Mouse (Mus musculus) stomach, embryonic 15.5 days (tissue): ENCODE measurements around the gene Cabp1. TPM values are rescaled to one million over a fixed set of nuclear protein-coding genes. Genes with fewer than 3 reads are reported as not detected.

Source experiments
- ATAC-seq: fragments of 200-750 bp; cut with Nextera tagmentation; 2 replicates; pipeline ENCODE4 v1.8.0; 2017; ENCODE audit warnings: low read depth, moderate number of reproducible peaks, moderate TSS enrichment; ENCODE audit not compliant: insufficient read depth, low FRiP score
- H3K27ac ChIP-seq: fragments of 300-500 bp; sonication (generic); 2 replicates; pipeline ENCODE4 v1.5.1; 2015; ENCODE audit warnings: mild to moderate bottlenecking, inconsistent platforms
- H3K27me3 ChIP-seq: fragments of 300-500 bp; sonication (generic); replicated peaks from 2 replicates; pipeline ENCODE4 v1.6.1; 2015; ENCODE audit warnings: inconsistent platforms
- H3K36me3 ChIP-seq: fragments of 300-500 bp; sonication (generic); 2 replicates; pipeline ENCODE4 v1.6.1; 2015; ENCODE audit warnings: inconsistent platforms
- H3K4me1 ChIP-seq: fragments of 300-500 bp; sonication (generic); 2 replicates; pipeline ENCODE4 v1.6.1; 2015; ENCODE audit warnings: inconsistent platforms
- H3K4me2 ChIP-seq: fragments of 300-500 bp; sonication (generic); 2 replicates; pipeline ENCODE4 v1.6.1; 2015; ENCODE audit warnings: mild to moderate bottlenecking, inconsistent platforms
- H3K4me3 ChIP-seq: fragments of 300-500 bp; sonication (generic); replicated peaks from 2 replicates; pipeline ENCODE4 v1.5.1; 2015; ENCODE audit warnings: inconsistent platforms
- H3K9ac ChIP-seq: fragments of 300-500 bp; sonication (generic); 2 replicates; pipeline ENCODE4 v1.6.1; 2015; ENCODE audit warnings: inconsistent platforms
- H3K9me3 ChIP-seq: fragments of 300-500 bp; sonication (generic); 2 replicates; pipeline ENCODE4 v1.6.1; 2016; ENCODE audit warnings: inconsistent platforms
- WGBS: fragments of 180-500 bp; shearing (Covaris S2); methylation state at CpG from one replicate; pipeline ENCODE4 v1.1.7; 2015; 5-methylcytosine and 5-hydroxymethylcytosine counted together
- polyA plus RNA-seq: library from polyadenylated mRNA; unstranded; fragments of >200 nt; fragmentation: Nextera tagmentation; extraction: Ambion mirVana; gene quantifications from 2 replicates; pipeline ENCODE4 v1.2.1, GENCODE M21; 2015

The Cabp1 gene
- polyA plus RNA-seq, result 1.5 and 1.6 TPM in 2 replicates

DNA sequence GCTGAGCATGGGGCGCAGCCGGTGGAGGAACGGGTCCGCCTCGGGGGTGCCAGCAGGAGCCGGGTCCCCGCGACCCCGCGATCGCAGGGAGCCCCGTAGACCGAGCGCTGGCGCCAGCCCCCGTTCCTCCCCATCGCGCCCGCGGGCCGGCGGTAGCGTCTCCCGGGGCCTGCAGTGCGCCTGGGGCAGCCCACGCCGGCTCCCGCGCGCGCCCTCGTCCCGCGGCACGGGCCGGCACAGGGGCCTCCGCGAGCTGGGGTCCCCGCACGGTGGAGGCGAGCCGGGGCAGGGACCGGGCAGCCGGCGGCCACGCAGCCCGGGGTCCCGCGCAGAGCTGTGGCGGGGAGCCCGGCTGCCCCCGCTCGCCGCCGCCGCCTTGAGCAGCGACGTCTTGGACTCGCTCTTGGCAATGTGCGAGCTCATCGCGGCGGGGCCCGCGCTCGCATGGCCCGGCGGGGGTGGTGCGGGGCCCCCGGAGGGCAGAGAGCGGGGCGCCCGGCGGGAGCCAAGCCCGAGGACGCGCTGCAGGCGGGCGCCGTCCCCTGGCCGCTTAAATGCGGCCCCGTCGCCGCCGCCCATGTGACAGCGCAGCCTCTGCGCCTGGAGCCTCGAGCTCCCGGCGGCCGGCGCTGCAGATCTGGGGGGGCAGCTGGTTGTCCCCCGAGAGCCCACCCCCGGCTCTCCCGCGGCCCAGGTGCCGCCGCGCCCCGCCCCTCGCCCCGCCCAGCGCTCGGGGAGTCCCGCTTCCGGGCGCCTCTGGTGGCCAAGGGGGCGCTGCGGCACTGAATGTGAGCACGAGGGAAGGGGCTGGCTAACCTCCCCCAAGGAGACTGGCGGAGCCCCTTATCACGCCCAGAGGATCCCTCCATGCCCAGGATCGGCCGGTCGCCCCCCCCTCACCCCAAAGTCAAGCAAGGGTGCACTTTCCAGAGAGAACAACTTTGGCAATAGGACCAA, at the start of gene Cabp1:
TSS of gene Cabp1 (minus strand) at position 713 of the 957 bp plus-strand sequence.
- Histone ChIP-seq H3K27me3 (peaks cover 60% of the 10 kb centered on the region), H3K9me3 (no peaks in the 10 kb centered on the region), H3K4me1 (peaks cover 25% of the 10 kb centered on the region), H3K27ac (no peak within 1 kb of the TSS), H3K4me2 (peak within 1 kb of the TSS; percentile 100), H3K9ac (peak within 1 kb of the TSS; percentile 4; the same call in 1 of the 2 replicates), H3K36me3 (no peaks in the 10 kb centered on the region), H3K4me3 (peak within 1 kb of the TSS; percentile 54)
- peak; percentile 41; the same call in 1 of the 2 replicates for ATAC-seq
- under 1% methylated on average over 106 of the region's 116 CpGs for WGBS

DNA sequence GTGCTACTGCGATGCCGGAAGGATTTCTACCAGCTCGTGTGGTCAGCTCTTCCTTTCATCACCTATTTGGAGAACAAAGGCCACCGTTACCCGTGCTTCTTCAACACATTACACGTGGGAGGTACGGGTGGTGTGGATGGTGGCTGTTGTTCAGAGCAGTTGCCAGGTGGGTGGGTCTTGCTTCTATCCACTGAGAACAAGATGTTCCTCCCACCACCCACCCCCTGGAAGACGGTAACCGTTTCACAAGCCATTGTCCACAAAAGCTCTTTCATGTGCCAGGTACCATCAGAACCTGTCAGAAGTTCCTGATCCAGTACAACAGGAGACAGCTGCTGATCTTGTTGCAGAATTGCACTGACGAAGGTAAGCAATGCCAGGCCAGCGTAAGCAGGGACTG, 46.0 kb upstream of the Cabp1 start:
- Histone ChIP-seq H3K9ac (no peak overlapping the region), H3K4me2 (no peak overlapping the region), H3K9me3 (no peaks in the 10 kb centered on the region), H3K27ac (no peak overlapping the region), H3K4me3 (no peak overlapping the region), H3K4me1 (peaks cover 11% of the 10 kb centered on the region), H3K27me3 (no peaks in the 10 kb centered on the region), H3K36me3 (peaks cover 53% of the 10 kb centered on the region)
- no peak for ATAC-seq
- 88% methylated on average over 11 of the region's 11 CpGs for WGBS

DNA sequence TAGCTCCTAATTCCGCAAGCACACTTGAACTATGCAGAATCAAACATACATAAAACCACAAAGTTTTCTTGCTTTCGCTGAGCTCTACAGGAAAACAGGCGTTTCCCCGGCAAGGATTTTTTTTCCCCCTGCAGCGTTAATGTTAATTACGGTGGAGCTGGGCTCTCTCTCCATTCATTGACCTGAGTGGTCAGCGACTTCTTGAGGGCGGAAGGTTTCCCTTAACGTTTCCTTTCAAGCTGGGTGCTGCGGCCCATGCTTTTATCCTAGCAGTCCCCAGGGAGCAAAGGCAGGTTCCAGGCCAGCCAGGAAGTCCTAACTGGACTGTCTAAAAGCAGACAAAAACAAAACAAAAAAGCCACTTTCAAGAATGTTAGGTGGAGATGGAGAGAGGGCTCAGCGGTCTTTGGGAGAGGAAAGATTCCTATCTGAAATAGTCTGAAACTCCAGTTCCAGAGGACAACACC, 44.6 kb upstream of the Cabp1 start:
- 8% methylated on average over 11 of the region's 11 CpGs for whole genome bisulfite sequencing
- Histone ChIP-seq H3K27ac (no peak overlapping the region), H3K9me3 (no peaks in the 10 kb centered on the region), H3K27me3 (0 out of 2 replicates have a peak, but pooled peaks cover 3% of the 10 kb centered on the region), H3K4me3 (peak overlapping the region; percentile 82), H3K36me3 (peaks cover 41% of the 10 kb centered on the region), H3K9ac (no peak overlapping the region), H3K4me1 (peaks cover 11% of the 10 kb centered on the region), H3K4me2 (peak overlapping the region; percentile 92)
- no peak for ATAC-seq

DNA sequence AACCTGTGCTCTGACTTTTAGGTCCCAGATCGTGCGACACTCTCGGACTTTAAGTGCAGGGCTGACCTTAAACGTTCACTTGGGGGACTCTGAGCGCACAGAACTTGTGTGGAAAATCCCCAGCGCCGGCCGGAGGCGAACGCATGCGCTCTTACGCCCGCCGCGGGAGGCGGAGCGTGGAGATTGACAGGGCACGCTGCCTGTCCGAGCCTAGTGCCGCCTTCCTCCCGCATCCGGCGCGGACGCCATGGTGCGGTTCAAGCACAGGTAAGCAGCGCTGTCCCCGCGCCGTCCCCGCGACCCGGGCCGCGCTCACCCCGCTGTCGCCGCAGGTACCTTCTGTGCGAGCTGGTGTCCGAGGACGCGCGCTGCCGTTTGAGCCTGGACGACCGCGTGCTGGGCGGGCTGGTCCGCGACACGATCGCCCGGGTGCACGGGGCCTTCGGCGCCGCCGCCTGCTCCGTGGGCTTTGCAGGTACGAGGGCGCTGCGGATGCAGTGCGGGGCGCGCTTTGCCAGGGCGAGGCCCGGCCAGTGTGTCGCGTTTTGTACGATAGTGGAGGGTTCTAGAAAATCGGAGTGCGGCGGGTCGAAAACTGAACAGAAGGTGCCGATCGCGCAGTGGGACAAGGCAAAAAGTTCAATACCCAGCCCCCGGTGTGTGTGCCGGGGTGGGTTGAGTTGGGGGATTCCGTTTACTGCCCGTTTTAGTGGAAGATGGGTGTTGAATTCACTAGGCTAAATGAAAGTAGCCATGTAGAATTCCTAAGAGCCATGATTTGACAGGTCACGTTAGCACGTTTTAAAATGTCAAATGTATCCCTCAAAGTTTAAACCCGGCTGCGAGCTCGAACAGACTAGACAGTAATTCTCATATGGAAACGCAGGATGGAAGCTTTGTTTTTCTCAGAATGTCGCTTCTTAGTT, 43.9 kb upstream of the Cabp1 start:
- under 1% methylated on average over 88 of the region's 88 CpGs for WGBS

DNA sequence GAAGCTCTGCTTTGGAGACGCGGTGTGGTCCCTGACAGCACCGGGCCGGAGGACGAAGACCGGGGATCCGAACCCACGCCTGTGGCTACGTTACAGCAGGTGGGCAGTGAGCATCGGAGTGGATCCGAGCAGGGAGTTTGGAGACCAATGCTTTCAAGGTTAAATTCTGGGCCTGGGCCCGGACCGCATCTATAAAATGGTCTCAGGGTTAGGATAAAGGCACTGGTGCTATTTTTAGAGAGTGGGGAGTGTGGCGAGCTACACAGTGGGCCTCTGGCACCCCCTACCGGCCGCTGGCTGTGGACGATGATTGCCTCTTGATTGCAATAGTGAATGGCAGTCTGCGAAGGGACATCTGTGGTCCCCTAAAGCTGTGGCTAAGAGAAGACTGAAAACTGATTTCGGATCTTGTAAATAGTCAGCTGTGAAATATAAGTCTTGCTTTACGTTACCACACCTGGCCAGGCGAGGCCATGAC, 41.6 kb upstream of the Cabp1 start, which contains the start of gene Pop5:
TSS of gene Pop5 (plus strand) at position 51 of the 478 bp plus-strand sequence.
- H3K9me3 ChIP-seq, result no peaks in the 10 kb centered on the region
- peaks cover 12% of the 10 kb centered on the region for H3K36me3 ChIP-seq
- H3K27ac ChIP-seq, result no peak within 1 kb of the TSS
- H3K4me2 ChIP-seq, result peak within 1 kb of the TSS; percentile 98
- H3K9ac ChIP-seq, result peak within 1 kb of the TSS; percentile 58; the same call in 1 of the 2 replicates
- WGBS, result 1% methylated on average over 21 of the region's 21 CpGs
- 0 out of 2 replicates have a peak, but pooled peaks cover 3% of the 10 kb centered on the region for H3K27me3 ChIP-seq
- peak; percentile 63 for ATAC-seq
- peaks cover 11% of the 10 kb centered on the region for H3K4me1 ChIP-seq
- H3K4me3 ChIP-seq, result peak within 1 kb of the TSS; percentile 61

More for the DNA sequence above, 43.9 kb upstream of the Cabp1 start:
- Histone ChIP-seq H3K4me1 (peaks cover 11% of the 10 kb centered on the region), H3K27ac (peak overlapping the region; percentile 72; the same call in 1 of the 2 replicates), H3K4me2 (peak overlapping the region; percentile 92), H3K27me3 (0 out of 2 replicates have a peak, but pooled peaks cover 3% of the 10 kb centered on the region), H3K9ac (peak overlapping the region; percentile 96), H3K4me3 (peak overlapping the region; percentile 82), H3K9me3 (no peaks in the 10 kb centered on the region), H3K36me3 (peaks cover 34% of the 10 kb centered on the region)
- ATAC-seq, result peak; percentile 84

DNA sequence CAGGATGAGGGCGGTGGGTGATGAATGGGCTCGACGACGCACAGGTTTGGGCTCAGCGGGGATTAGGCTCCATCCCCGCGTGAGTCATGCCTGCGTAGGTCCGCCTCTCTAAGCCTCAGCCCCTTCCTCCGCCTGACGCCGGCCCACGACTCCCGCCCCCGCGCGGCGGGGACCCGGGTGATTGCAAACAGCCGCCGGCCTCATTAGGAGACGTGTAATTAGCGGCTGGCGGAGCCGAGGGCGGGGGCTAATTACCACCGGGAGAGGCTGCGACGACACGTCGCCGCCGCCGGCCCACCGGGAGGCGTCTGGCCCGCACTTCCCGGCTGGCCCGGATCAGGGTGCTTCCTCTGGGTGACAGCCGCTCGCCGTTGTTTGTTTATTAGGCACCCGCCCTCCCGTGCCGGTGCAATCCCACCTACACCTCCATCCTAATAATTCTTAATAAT, 41.2 kb upstream of the Cabp1 start:
- Histone ChIP-seq H3K4me3 (peak overlapping the region; percentile 61), H3K9me3 (no peaks in the 10 kb centered on the region), H3K9ac (peak overlapping the region; percentile 58; the same call in 1 of the 2 replicates), H3K4me2 (peak overlapping the region; percentile 98), H3K4me1 (peaks cover 11% of the 10 kb centered on the region), H3K27me3 (0 out of 2 replicates have a peak, but pooled peaks cover 3% of the 10 kb centered on the region), H3K27ac (no peak overlapping the region), H3K36me3 (peaks cover 7% of the 10 kb centered on the region)
- ATAC-seq, result peak; percentile 44; the same call in 1 of the 2 replicates
- 2% methylated on average over 45 of the region's 45 CpGs for WGBS

DNA sequence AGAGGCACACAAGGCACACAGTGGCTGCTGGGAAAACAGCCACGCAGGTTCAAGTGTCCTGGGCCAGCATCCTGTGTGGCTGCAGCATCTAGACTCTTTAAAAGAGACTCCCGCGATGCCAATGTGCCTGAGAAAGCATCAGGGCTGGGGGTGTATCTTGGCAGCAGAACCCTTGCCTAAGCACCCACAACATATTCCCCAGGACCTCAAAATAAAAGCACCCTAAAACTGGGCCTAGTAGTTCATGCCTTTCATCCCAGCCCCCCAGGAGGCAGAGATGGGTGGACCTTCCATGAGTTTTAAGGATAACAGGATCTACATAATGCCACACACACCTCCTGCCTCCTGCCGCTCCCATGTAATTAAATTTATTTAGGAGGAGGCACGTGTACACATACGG, 40.3 kb upstream of the Cabp1 start:
- 71% methylated on average over 6 of the region's 6 CpGs for WGBS
- H3K4me2 ChIP-seq, result no peak overlapping the region

DNA sequence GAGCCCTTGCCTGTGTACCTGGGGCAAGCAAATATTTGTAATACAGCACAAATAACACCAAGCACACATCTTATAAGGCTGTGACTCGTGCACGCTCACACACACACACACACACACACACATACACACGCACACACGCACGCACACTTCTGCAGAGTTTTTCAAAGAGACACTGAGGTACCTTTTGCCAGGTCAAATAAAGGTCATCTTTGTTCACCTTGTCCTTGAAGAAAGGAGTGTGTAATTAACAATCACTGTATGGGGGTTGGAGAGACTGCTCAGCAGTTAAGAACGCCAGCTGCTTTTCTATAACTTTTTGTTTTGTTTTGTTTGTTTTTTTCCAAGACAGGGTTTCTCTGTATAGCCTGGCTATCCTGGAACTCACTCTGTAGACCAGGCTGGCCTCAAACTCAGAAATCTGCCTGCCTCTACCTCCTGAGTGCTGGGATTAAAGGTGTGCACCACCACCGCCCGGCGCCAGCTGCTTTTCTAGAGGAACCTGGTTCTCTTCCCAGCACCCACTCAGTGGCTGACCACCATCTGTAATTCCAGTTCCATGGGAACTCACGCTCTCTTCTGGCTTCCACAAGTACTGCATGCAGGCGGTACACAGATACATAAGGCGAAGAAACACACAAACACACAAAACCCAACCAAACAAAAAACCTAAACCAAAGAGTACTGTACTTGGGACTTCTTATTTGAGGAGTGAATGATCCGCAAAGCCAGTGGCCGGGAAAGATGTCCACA, 39.0 kb upstream of the Cabp1 start:
- Histone ChIP-seq H3K4me1 (peaks cover 7% of the 10 kb centered on the region), H3K9ac (no peak overlapping the region), H3K9me3 (no peaks in the 10 kb centered on the region), H3K27ac (no peak overlapping the region), H3K4me3 (no peak overlapping the region), H3K36me3 (no peaks in the 10 kb centered on the region), H3K27me3 (0 out of 2 replicates have a peak, but pooled peaks cover 3% of the 10 kb centered on the region), H3K4me2 (no peak overlapping the region)
- no peak for ATAC-seq
- 85% methylated on average over 14 of the region's 14 CpGs for WGBS

More for the DNA sequence above, 40.3 kb upstream of the Cabp1 start:
- H3K9ac ChIP-seq, result no peak overlapping the region
- H3K27me3 ChIP-seq, result 0 out of 2 replicates have a peak, but pooled peaks cover 3% of the 10 kb centered on the region
- H3K4me1 ChIP-seq, result peaks cover 11% of the 10 kb centered on the region
- H3K36me3 ChIP-seq, result no peaks in the 10 kb centered on the region
- ATAC-seq, result no peak
- no peaks in the 10 kb centered on the region for H3K9me3 ChIP-seq
- H3K4me3 ChIP-seq, result no peak overlapping the region
- no peak overlapping the region for H3K27ac ChIP-seq

DNA sequence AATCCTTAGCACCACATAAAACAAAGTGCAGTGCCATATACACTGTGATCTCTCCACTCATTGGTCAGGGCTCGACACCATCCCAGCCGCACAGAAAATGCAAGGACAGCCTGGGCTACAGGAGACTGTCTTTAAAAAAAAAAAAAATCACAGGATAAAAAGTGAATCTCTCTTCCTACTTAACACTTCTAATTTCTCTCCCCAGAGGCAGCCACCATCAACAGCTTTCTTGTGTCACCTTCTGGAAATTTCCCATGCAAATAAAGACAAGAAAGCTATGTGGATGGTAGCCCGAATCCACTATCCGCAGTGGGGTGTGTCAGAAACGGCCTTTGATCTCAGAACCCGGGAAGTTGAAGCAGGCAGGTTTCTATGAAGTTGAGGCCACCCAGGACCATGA, 38.3 kb upstream of the Cabp1 start:
- no peak overlapping the region for H3K9ac ChIP-seq
- H3K27me3 ChIP-seq, result 0 out of 2 replicates have a peak, but pooled peaks cover 3% of the 10 kb centered on the region
- no peak overlapping the region for H3K4me3 ChIP-seq
- 58% methylated on average over 6 of the region's 6 CpGs for WGBS
- no peaks in the 10 kb centered on the region for H3K36me3 ChIP-seq
- no peak overlapping the region for H3K4me2 ChIP-seq
- H3K27ac ChIP-seq, result no peak overlapping the region
- no peak for ATAC-seq
- peaks cover 7% of the 10 kb centered on the region for H3K4me1 ChIP-seq
- no peaks in the 10 kb centered on the region for H3K9me3 ChIP-seq

DNA sequence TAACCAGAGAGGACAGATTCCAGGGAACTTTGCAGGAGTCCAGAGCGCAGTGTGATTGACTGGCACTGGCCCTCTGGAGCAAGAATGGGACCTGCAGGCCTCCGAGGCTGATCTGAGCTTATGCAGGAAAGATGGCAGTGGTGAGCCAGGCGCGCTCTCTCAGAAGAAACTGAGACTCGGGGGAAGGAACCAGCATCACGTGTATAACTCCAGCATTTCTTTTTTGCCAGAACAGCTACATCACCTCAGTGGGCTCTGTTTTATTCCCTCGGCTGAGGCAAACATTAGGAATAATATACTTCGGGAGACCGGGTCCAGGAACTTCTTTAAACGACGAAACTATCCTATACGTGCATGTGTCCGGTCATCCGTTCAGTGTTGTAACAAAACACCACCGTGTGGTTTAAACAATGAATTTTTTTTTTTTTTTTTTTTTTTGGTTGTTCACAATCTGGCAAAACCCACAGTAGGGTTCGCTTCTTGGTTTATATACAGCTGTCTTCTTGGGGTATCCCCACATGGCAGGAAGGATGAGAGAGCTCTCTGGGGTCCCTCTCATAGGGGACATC, 37.5 kb upstream of the Cabp1 start:
- 0 out of 2 replicates have a peak, but pooled peaks cover 3% of the 10 kb centered on the region for H3K27me3 ChIP-seq
- H3K36me3 ChIP-seq, result no peaks in the 10 kb centered on the region
- H3K9me3 ChIP-seq, result no peaks in the 10 kb centered on the region
- 36% methylated on average over 16 of the region's 16 CpGs for WGBS
- no peak for ATAC-seq
- no peak overlapping the region for H3K4me3 ChIP-seq
- peaks cover 5% of the 10 kb centered on the region for H3K4me1 ChIP-seq
- no peak overlapping the region for H3K4me2 ChIP-seq
- H3K27ac ChIP-seq, result no peak overlapping the region
- no peak overlapping the region for H3K9ac ChIP-seq
